Mouse (Mus musculus): ENCODE measurements at regions not wholly inside any gene's neighbourhood (a gene's known extent, or its start where the extent isn't known, plus 50 kb on each side); places are given as distances from the start of the nearest gene placed in this dataset.
A peak's percentile ranks its signal among the peaks of the same experiment; 100 is the strongest.

DNA sequence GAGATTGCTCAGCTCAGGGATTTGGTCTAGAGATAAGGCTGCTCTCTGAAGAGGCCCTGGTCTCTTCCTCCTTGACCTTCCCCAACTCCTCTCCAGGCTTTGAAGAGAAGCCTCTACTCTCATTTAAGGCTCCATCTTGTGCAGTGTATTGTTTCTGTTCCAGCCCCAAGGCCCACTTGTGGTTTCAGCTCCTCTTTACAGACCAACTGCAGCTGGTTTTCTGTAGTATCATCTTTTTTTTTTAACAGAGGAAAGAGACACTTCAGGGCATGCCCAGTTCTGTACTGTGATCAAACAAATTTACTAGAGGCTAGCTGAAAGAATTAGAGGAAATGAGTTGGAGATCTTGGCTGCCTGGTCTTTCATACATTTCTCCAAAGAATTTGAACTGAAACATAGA lies 145.4 kb upstream of the Dcn start:
- no peak for TF ChIP-seq CTCF (IDR thresholded peaks at IDR 0.05; ENCODE audit: extremely low read depth, insufficient read length, insufficient replicate concordance, low read depth, low read length)
- no peak for TF ChIP-seq POLR2A (IDR thresholded peaks at IDR 0.05; ENCODE audit: low read depth, low read length)
- H3K27ac ChIP-seq (ENCODE audit: insufficient read depth, low read depth, low read length), result no peak overlapping the region
- H3K4me1 ChIP-seq (ENCODE audit: control insufficient read depth, insufficient read depth, insufficient read length, low read length), result no peaks in the 10 kb centered on the region
- H3K4me3 ChIP-seq (ENCODE audit: low read depth, low read length), result no peak overlapping the region
- no peaks in the 10 kb centered on the region for H3K27me3 ChIP-seq (ENCODE audit: control insufficient read depth, insufficient read depth, low read length)
- no peaks in the 10 kb centered on the region for H3K36me3 ChIP-seq (ENCODE audit: control insufficient read depth, insufficient read depth, low read length)

DNA sequence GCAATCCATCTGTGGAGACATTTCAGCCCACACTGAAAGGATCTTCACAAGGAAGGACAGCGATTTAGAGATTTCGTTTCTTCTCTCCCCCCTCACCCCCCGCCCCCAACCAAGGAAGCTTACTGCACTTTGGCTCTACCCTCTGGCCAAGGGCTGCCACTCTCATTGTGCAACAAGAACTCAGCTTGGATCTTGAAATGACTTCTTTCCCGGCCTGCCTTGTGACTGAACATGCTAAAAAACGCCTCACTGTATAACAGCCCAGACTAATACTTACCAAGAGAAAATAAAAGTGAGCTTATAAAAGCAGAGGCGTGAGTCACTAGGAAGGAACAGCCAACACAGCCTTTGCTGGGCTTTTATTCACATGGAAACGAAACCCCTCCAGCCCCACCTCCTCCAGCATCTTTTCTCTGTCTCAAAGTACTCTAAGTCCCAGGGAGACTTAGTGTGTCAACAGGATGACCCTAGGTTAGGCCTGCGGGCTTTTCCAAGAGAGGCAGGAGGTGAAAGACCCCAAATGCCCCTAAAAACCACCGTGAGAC lies 144.7 kb upstream of the Dcn start:
- Histone ChIP-seq H3K27ac (ENCODE audit: insufficient read depth, low read depth, low read length) (no peak overlapping the region), H3K4me1 (ENCODE audit: control insufficient read depth, insufficient read depth, insufficient read length, low read length) (no peaks in the 10 kb centered on the region), H3K36me3 (ENCODE audit: control insufficient read depth, insufficient read depth, low read length) (no peaks in the 10 kb centered on the region), H3K27me3 (ENCODE audit: control insufficient read depth, insufficient read depth, low read length) (no peaks in the 10 kb centered on the region), H3K4me3 (ENCODE audit: low read depth, low read length) (no peak overlapping the region)
- WGBS, result 78% methylated on average over 9 of the region's 9 CpGs
- TF ChIP-seq CTCF (IDR thresholded peaks at IDR 0.05; ENCODE audit: extremely low read depth, insufficient read length, insufficient replicate concordance, low read depth, low read length), result no peak
- TF ChIP-seq POLR2A (IDR thresholded peaks at IDR 0.05; ENCODE audit: low read depth, low read length), result no peak

DNA sequence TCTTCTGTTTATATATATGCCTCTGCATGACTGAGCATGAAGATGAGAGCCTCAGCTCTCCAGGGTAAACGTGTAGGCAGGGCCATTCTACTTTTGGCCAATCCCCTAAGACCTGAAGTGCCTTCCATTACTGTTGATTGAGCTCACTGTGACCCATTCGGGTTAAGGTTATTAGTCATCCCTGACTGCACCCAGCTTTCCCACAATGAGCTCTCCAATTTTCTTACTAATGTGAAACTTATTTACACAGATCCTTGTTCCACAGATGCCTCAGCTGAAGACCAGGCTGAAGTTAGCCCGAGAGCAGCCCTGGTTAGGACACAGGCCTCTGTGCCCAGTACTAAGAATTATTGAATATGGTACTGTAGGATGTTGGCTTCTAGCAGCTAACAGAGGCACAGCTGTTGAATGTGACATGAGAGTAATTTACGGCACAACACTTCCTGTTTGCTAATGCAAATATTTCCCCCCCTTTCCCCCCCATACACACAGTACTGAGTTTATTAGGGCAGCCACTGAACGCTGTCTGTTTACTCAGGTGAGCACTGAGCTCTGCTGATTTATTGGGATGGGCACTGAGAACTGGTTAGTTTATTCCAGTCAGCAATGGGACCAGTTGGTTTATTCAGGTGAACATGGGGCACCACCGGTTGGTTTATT lies 141.2 kb upstream of the Dcn start:
- no peak overlapping the region for H3K4me3 ChIP-seq (ENCODE audit: low read depth, low read length)
- H3K27ac ChIP-seq (ENCODE audit: insufficient read depth, low read depth, low read length), result no peak overlapping the region
- no peaks in the 10 kb centered on the region for H3K36me3 ChIP-seq (ENCODE audit: control insufficient read depth, insufficient read depth, low read length)
- TF ChIP-seq CTCF (IDR thresholded peaks at IDR 0.05; ENCODE audit: extremely low read depth, insufficient read length, insufficient replicate concordance, low read depth, low read length) (no peak), POLR2A (IDR thresholded peaks at IDR 0.05; ENCODE audit: low read depth, low read length) (no peak)
- WGBS, result 53% methylated on average over 6 of the region's 6 CpGs
- peaks cover 5% of the 10 kb centered on the region; the same call in 1 of the 2 replicates for H3K4me1 ChIP-seq (ENCODE audit: control insufficient read depth, insufficient read depth, insufficient read length, low read length)
- H3K27me3 ChIP-seq (ENCODE audit: control insufficient read depth, insufficient read depth, low read length), result no peaks in the 10 kb centered on the region

DNA sequence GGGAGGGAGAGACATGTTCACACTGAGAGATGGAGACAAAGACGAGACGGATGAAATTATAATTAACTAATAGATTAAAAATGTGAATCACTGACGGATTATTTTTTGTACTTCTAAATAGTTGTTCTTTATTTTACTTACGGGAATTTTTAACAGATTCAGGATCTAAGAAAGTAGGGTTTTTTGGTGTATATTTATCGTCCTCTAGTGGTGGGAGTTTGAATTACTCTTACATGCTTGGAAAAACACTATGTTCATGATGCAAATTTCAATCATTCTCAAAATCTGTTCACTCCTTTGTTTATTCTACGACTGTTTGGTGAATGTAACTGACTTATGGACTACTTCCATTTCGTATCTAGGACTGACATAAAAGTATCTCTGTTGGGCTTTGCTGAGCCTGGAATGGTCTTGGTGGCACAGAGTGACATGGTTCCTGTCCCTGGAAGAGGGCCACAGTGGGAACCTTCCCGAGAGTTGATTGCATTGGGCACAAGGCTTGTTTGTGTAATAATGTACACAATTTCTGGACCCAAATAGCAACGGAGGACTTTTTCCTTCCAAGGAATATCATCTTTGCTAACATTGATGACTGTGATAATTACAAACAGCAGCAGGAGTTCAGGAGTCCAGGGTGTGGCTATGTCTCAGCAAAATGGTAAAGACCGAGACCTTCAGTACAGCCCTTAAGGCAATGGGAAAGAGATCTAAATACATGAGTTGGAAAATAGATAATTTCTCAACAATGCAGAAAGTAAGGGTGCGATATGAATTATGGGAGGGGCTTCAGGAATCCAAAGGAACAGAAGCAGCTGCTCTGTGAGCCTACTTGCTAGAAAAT lies 139.3 kb upstream of the Dcn start:
- peak; percentile 33; the same call in 1 of the 2 replicates for TF ChIP-seq CTCF (IDR thresholded peaks at IDR 0.05; ENCODE audit: extremely low read depth, insufficient read length, insufficient replicate concordance, low read depth, low read length)
- no peak for TF ChIP-seq POLR2A (IDR thresholded peaks at IDR 0.05; ENCODE audit: low read depth, low read length)
- H3K27ac ChIP-seq (ENCODE audit: insufficient read depth, low read depth, low read length), result no peak overlapping the region
- 28% methylated on average over 11 of the region's 11 CpGs for WGBS
- no peak overlapping the region for H3K4me3 ChIP-seq (ENCODE audit: low read depth, low read length)
- no peaks in the 10 kb centered on the region for H3K36me3 ChIP-seq (ENCODE audit: control insufficient read depth, insufficient read depth, low read length)
- H3K4me1 ChIP-seq (ENCODE audit: control insufficient read depth, insufficient read depth, insufficient read length, low read length), result peaks cover 5% of the 10 kb centered on the region; the same call in 1 of the 2 replicates
- H3K27me3 ChIP-seq (ENCODE audit: control insufficient read depth, insufficient read depth, low read length), result no peaks in the 10 kb centered on the region

DNA sequence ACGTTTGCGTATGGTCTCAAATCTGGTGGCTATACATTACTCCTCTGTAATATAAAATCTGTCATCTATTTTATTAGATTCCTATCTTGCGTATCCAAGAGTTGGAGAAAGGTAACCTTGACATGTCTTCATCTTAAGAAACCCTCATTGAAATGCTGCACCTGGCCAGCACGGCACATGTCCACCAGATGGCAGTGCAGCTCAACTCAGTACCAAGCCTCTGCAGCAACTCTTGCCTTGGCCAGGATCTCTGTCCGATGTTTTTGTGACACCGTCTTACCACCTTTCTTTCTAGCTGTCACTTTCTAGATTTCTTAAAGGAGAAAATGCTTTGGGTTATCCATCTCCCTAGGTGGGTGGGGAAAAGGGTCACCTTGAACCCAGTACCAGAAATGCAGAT lies 134.1 kb upstream of the Dcn start:
- TF ChIP-seq POLR2A (IDR thresholded peaks at IDR 0.05; ENCODE audit: low read depth, low read length) (no peak), CTCF (IDR thresholded peaks at IDR 0.05; ENCODE audit: extremely low read depth, insufficient read length, insufficient replicate concordance, low read depth, low read length) (peak; percentile 95; the same call in 1 of the 2 replicates)
- no peak overlapping the region for H3K4me3 ChIP-seq (ENCODE audit: low read depth, low read length)
- H3K36me3 ChIP-seq (ENCODE audit: control insufficient read depth, insufficient read depth, low read length), result no peaks in the 10 kb centered on the region
- H3K4me1 ChIP-seq (ENCODE audit: control insufficient read depth, insufficient read depth, insufficient read length, low read length), result peaks cover 3% of the 10 kb centered on the region; the same call in 1 of the 2 replicates
- no peaks in the 10 kb centered on the region for H3K27me3 ChIP-seq (ENCODE audit: control insufficient read depth, insufficient read depth, low read length)
- WGBS, result 31% methylated on average over 6 of the region's 6 CpGs
- H3K27ac ChIP-seq (ENCODE audit: insufficient read depth, low read depth, low read length), result no peak overlapping the region

DNA sequence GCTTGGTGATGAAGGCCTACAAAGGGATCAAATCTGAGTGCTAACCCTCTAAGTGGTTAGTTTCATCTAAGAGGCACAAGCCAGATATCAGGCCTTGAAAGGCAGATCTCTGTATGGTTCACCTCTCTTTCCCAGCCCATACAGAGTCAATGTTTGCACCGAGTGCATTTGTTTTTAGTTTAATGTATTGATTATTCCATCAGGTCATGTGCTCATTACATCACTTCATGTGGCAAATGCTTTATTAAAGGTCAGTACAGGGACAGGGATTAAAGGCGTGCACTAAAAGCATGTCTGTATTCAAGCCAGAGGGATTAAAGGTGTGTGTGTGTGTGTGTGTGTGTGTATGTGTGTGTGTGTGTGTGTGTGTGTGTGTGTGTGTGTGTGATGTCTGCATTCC lies 132.5 kb upstream of the Dcn start:
- Histone ChIP-seq H3K27ac (ENCODE audit: insufficient read depth, low read depth, low read length) (no peak overlapping the region), H3K4me1 (ENCODE audit: control insufficient read depth, insufficient read depth, insufficient read length, low read length) (no peaks in the 10 kb centered on the region), H3K27me3 (ENCODE audit: control insufficient read depth, insufficient read depth, low read length) (no peaks in the 10 kb centered on the region), H3K4me3 (ENCODE audit: low read depth, low read length) (no peak overlapping the region), H3K36me3 (ENCODE audit: control insufficient read depth, insufficient read depth, low read length) (no peaks in the 10 kb centered on the region)
- TF ChIP-seq POLR2A (IDR thresholded peaks at IDR 0.05; ENCODE audit: low read depth, low read length) (no peak), CTCF (IDR thresholded peaks at IDR 0.05; ENCODE audit: extremely low read depth, insufficient read length, insufficient replicate concordance, low read depth, low read length) (no peak)
- WGBS, result 69% methylated on average over 2 of the region's 2 CpGs

DNA sequence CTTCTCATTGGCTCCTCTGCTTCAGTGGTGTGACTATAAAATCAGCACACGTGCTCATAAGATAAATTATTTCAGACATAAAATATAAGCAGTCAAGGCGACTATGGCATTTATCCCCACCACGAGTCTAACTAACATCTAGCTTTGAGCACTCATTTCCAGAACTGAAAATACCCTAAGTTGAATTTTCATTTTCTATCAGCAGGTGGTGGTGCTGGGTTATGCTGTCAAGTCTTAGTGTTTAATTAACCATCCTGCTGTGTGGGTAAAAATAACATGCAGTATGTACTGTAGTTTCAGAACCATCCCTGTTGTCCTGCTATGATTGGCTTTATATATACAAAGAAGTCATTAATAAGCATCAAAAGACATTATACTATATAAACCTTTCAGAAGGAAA lies 110.8 kb upstream of the Dcn start:
- H3K27me3 ChIP-seq (ENCODE audit: control insufficient read depth, insufficient read depth, low read length), result no peaks in the 10 kb centered on the region
- WGBS, result 76% methylated on average over 3 of the region's 3 CpGs
- H3K4me3 ChIP-seq (ENCODE audit: low read depth, low read length), result no peak overlapping the region
- H3K4me1 ChIP-seq (ENCODE audit: control insufficient read depth, insufficient read depth, insufficient read length, low read length), result no peaks in the 10 kb centered on the region
- no peaks in the 10 kb centered on the region for H3K36me3 ChIP-seq (ENCODE audit: control insufficient read depth, insufficient read depth, low read length)
- no peak overlapping the region for H3K27ac ChIP-seq (ENCODE audit: insufficient read depth, low read depth, low read length)
- TF ChIP-seq POLR2A (IDR thresholded peaks at IDR 0.05; ENCODE audit: low read depth, low read length), result no peak
- TF ChIP-seq CTCF (IDR thresholded peaks at IDR 0.05; ENCODE audit: extremely low read depth, insufficient read length, insufficient replicate concordance, low read depth, low read length), result no peak
